Mouse (Mus musculus) C2C12 (cell line): ENCODE measurements around the gene Nuak1.

Source experiments
- CEBPB ChIP-seq: IDR thresholded peaks from one replicate; pipeline ENCODE4 v1.6.1; 2011; ENCODE audit warnings: low read depth, mild to moderate bottlenecking, control low read depth, moderate library complexity
- CTCF ChIP-seq: IDR thresholded peaks from one replicate; pipeline ENCODE4 v1.5.1; 2011; ENCODE audit not compliant: control insufficient read depth, insufficient read depth, insufficient read length
- MYOG ChIP-seq: IDR thresholded peaks from one replicate; pipeline ENCODE4 v1.6.1; 2011; ENCODE audit not compliant: control insufficient read depth, insufficient read length; ENCODE audit errors: extremely low read depth
- USF1 ChIP-seq: IDR thresholded peaks from one replicate; pipeline ENCODE4 v1.6.1; 2011; ENCODE audit warnings: low read depth, mild to moderate bottlenecking, control low read depth, moderate library complexity

DNA sequence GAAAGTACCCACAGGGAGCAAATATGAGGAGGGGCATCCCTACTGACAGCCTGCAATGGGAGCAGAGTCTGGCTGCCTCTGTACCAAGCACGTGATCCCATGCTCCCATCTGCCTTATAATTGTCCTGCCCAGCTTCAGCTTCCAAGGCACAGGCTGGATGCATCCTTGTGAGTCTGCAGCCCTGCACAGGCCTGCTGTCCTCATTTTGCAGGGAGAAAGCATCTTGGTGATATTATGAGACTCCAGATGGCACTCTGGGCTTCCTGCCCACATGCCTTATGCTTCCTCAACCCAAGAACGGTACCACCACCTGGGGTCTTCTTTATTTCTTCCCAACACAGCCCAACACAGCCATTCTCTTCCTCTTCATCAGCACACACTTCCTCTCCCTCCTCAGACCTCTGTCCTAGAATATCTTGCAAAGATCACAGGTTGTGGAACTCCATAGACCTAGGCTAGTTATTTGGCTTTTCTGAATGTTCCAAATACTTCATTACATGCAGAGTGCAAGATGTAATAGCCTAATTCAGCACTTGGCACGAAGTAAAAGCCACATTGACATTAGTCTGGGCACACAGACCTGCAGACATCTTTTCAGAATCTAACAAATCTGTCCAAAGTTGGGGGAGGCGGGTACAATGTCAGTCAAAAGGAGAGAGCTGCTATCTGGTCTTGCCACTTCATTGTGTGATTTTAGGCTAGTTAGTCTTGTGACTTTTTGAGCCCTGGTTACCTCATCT lies 82.2 kb downstream of the Nuak1 start:
- TF ChIP-seq CTCF (no peak), CEBPB (no peak), USF1 (no peak), MYOG (no peak)
